Mouse (Mus musculus) splenic B cell, adult 2 months (primary cell): Measurements from ENCODE around the gene Rpn2.

Experiments
- DNase-seq: peaks from one replicate; pipeline ENCODE4 v3.0.0-alpha.2; 2011; ENCODE audit warnings: low read depth, low spot score
- H3K27me3 ChIP-seq: 2 replicates; pipeline ENCODE4 v1.6.1; 2012; ENCODE audit warnings: mild to moderate bottlenecking, low read length, moderate library complexity, mixed read lengths; ENCODE audit not compliant: control insufficient read depth, poor library complexity, insufficient read depth, severe bottlenecking
- H3K36me3 ChIP-seq: 2 replicates; pipeline ENCODE4 v1.6.1; 2012; ENCODE audit warnings: mild to moderate bottlenecking, low read length, moderate library complexity, mixed read lengths; ENCODE audit not compliant: control insufficient read depth, poor library complexity, insufficient read depth, severe bottlenecking

Rpn2 gene

GRCm38 (mm10) chr2:157278717-157279415 lies at the start of gene Rpn2:
Rpn2 (plus strand) TSS chr2:157279017.
- H3K36me3 ChIP-seq, result peaks cover 3% of the 10 kb centered on the region; the same call in 1 of the 2 replicates
- peak; percentile 95 for DNase-seq
- H3K27me3 ChIP-seq, result no peaks in the 10 kb centered on the region

- no peak for DNase-seq
- no peaks in the 10 kb centered on the region for H3K36me3 ChIP-seq
Measured at GRCm38 (mm10) chr2:157235946-157236345, 42.9 kb upstream of the Rpn2 start.

DNA sequence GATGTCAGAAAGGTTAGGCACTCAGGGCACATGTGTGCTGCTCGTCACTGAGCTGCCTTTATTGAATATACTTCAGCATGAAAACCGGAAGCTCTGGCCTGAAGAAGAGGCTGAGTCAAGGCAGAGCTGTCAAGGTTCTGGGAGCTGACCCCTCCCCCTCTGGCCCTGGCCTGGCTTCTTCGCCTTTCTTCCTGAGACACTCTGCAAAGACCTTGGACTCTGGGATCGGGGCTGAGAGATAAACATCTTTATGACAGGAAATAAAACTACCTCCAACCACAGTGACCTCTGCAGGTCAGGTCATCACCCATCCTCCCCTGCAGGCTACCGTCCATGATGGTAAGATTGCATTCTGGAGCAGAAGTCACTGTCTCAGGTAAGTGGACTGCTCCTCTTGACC lies 33.8 kb upstream of the Rpn2 start:
- Histone ChIP-seq H3K27me3 (no peaks in the 10 kb centered on the region), H3K36me3 (no peaks in the 10 kb centered on the region)
- no peak for DNase-seq

More at GRCm38 (mm10) chr2:157235946-157236345, 42.9 kb upstream of the Rpn2 start:
- no peaks in the 10 kb centered on the region for H3K27me3 ChIP-seq

- DNase-seq, result no peak
- Histone ChIP-seq H3K36me3 (no peaks in the 10 kb centered on the region), H3K27me3 (no peaks in the 10 kb centered on the region)
Measured at GRCm38 (mm10) chr2:157245603-157246002, 33.2 kb upstream of the Rpn2 start.

DNA sequence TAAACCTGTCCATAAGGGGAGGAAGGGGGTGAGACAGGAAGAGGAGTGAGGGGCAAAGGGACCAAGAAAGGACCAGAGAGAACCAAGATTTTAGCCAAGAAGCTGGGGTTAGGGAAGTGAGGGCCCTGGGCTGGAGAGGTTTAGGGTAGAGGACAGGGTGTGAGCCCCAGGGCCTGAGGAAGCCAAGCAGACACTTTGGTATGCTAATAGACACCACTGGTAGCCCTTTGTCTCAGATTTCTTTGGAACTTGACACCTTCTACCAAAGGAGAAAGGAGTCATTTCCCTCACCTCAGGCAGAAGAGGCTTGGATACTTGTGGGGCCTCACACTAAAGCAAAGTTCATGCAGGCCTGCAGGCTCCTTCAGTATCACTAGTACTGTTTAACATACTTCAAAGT lies 30.7 kb upstream of the Rpn2 start:
- DNase-seq, result no peak
- Histone ChIP-seq H3K27me3 (no peaks in the 10 kb centered on the region), H3K36me3 (no peaks in the 10 kb centered on the region)

DNA sequence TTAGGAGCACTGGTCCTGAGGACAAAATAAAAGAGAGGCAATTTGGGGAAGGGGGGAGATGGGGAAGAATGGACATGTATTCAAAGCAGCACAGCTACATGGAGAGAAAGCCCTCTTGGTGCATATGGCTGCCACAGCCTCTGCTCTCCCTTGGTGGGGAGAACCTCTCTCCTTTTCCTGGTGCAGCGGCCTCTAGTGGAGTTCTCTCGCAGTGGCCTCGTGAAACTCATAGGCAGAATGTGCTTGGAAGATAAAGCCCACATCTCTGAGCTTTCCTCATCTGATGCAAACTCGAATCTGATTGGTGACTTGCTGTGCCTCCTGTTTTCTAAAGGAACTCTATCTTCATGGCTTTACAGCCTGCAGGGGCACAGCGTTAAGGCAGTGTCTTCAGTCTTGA lies 19.1 kb upstream of the Rpn2 start:
- DNase-seq, result peak; percentile 66
- Histone ChIP-seq H3K36me3 (no peaks in the 10 kb centered on the region), H3K27me3 (no peaks in the 10 kb centered on the region)

DNA sequence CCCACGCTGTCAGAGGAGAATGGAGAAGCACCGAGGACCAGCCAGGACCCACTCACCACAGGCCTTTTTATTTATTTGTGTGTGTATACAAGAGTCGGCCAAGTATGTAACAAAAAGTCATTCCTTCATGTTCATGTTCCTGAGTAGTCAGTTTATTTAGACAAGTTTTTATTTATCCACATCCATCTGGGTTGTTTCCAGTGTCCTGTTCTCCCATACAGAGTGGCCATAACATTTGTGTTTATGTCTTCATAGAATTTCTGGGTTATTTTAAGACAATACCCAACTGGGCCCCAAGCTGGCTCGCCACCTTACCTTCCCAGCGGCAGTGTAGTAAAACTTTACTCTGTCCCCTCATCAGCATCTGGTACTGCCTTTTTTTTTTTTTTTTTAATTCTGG lies 16.9 kb upstream of the Rpn2 start:
- DNase-seq, result no peak
- Histone ChIP-seq H3K36me3 (no peaks in the 10 kb centered on the region), H3K27me3 (no peaks in the 10 kb centered on the region)

GRCm38 (mm10) chr2:157262506-157262905 lies 16.3 kb upstream of the Rpn2 start:
- no peak for DNase-seq
- H3K36me3 ChIP-seq, result no peaks in the 10 kb centered on the region
- H3K27me3 ChIP-seq, result no peaks in the 10 kb centered on the region

GRCm38 (mm10) chr2:157263101-157263500 lies 15.7 kb upstream of the Rpn2 start:
- Histone ChIP-seq H3K27me3 (no peaks in the 10 kb centered on the region), H3K36me3 (no peaks in the 10 kb centered on the region)
- DNase-seq, result no peak

GRCm38 (mm10) chr2:157263832-157264231 lies 15.0 kb upstream of the Rpn2 start:
- Histone ChIP-seq H3K27me3 (no peaks in the 10 kb centered on the region), H3K36me3 (no peaks in the 10 kb centered on the region)
- DNase-seq, result no peak

DNA sequence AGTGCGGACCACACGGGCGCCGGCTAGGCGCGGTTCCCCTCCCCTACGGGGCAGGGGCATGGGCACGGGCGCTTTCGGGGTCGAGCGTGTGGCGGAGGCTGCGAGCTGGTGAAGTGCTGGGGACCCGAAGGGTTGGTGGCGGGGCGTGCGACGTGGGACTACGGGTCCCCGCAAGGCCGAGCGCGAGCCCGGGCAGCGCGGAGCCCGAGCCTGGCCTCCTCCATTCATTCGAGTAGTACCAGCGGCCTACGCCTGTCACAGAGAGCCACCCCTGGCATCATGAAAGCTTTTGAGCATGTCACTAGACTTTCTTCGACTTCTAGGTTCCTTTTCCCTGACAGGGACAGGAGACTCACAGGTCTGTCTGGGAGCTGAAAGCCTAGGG lies 591 bp downstream of the Rpn2 start, which contains the start of gene Mroh8:
Gene Mroh8, minus strand, starts transcription at position 134 of the 385 bp plus-strand sequence.
- peaks cover 5% of the 10 kb centered on the region; the same call in 1 of the 2 replicates for H3K36me3 ChIP-seq
- DNase-seq, result no peak
- H3K27me3 ChIP-seq, result no peaks in the 10 kb centered on the region

- Histone ChIP-seq H3K36me3 (peaks cover 15% of the 10 kb centered on the region), H3K27me3 (no peaks in the 10 kb centered on the region)
- DNase-seq, result no peak
Measured at GRCm38 (mm10) chr2:157283321-157283720, 4.5 kb downstream of the Rpn2 start.

DNA sequence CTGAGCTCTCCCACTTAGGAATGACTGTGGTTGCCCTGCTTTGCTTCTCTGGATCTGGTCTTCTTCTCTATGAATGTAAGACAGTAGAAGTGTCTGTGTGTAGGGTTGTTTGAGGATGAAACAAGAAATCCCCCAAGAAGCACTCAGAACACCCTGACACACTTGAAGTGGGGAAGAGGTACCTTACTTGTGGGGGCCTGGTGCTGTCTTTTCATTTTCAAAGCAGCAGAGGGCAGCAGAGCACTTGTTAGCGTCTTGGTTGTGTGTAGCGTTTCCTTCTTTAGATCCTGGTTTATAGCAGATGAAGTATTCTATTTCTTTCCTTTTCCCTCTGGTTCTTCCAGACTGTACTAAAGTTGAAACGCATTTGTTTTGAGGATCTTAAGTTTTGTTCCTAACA lies 8.7 kb downstream of the Rpn2 start:
- Histone ChIP-seq H3K36me3 (peaks cover 22% of the 10 kb centered on the region), H3K27me3 (no peaks in the 10 kb centered on the region)
- peak; percentile 68 for DNase-seq

DNA sequence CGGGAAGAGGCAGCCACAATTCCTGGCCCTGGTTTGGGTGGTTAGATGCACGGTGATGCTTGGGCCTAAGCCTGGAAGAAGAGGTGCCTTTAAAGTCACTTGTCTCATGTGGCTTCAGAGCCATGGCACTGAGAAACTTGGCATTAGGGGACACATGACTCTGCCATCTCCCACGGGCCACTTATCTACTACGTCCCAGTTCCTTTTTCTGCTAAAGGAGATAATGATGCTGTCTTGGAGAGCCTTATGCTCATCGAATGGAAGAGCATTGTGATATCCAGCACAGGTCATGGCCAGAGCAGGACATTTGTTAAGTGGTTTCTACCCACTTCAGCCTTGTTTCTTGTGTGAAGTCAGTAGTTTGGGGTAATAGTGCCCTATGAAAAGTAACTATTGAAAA lies 10.2 kb downstream of the Rpn2 start:
- Histone ChIP-seq H3K36me3 (peaks cover 20% of the 10 kb centered on the region), H3K27me3 (no peaks in the 10 kb centered on the region)
- DNase-seq, result no peak

GRCm38 (mm10) chr2:157292093-157292492 lies 13.3 kb downstream of the Rpn2 start:
- peaks cover 20% of the 10 kb centered on the region for H3K36me3 ChIP-seq
- no peaks in the 10 kb centered on the region for H3K27me3 ChIP-seq
- peak; percentile 74 for DNase-seq
